Mouse (Mus musculus): ENCODE results near the gene Med20.

Gene Med20

DNA sequence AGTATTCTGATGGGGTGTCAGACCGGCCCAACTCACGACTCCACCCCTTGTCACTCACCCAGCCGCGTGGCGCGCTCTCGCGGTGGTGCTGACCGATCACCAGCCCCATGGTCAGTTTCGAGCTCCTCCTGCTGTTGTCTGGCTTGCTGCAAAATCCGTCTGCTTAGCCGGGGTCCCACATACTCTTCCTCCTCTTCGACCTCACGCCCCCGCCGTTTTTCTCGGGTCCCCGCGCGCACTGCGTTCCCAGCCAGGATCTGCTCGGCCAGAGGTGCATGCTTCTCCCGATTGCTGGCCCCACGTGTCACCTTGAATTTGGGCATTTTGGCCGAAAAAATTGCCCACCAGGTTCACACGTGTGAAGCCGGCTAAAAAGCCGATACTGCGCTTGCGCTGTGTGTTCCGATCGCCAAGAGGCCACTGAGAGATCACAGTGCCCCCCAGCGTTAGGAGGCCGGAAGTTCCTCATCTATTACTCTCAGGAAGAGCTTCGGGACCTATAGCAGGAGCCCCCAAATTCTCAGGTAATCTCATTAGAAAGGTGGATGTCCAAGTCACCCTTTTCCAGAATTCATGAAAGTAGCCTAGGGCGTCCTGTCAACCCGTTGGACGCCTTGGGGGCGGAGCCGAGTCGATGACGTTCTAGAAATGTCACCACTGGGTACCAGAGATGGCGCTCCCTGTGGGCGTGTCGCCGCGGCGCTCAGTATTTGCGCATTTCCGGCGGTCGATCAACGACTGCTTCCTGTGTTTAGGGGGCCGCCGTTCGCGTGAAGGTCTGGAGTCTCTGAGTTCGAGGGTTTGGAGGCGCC lies at the start of gene Med20, which contains the start of the genes Bysl and Gm20517:
Gene Med20, plus strand, starts transcription at position 734 of the 812 bp plus-strand sequence.
Gene Bysl, minus strand, starts transcription at position 644 of the 812 bp plus-strand sequence.
Gene Gm20517, plus strand, starts transcription at position 741 of the 812 bp plus-strand sequence.
- in situ Hi-C loops (cut with MboI; ENCODE audit: low sequenced_read_pairs), result no loop called here

DNA sequence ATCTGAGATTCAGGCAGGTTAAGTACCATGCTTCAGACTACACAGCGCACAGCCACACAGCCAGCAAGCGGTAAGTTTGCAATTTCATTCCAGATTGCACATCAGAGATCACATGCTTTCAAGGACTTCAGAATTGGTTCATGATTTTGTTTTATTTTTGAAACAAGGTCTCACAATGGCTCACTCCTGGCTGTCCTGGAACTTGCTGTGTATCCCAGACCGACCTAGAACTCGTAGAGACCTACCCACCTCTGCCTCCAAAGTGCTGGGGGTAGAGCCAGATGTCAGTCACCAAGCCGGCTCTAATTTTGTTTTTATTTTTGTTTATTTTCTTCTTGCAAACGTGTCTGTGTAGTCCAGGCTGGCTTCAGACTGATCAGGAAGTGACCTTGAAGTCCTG lies 48.5 kb upstream of the Med20 start:
- in situ Hi-C loops (cut with MboI; ENCODE audit: low sequenced_read_pairs), result no loop called here

DNA sequence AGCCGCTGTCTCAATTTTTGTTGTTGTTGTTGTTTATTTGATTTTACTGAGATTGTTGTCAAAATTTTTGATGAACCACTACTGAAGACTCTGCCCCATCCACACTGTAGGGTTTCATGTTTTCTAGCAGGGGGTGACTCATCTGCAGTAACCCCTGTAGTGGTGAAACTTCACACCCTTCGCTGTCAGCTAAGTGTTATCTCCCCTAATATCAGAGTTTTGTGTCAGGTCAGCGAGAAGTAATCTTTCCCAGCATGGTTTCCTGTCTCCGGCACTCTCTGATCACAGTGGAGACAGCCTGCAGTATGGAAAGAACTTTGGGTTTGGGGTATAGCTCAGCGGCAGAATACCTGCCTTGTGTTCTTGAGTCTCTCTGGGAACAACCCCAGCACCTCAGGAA lies 46.8 kb upstream of the Med20 start:
- in situ Hi-C loops (cut with MboI; ENCODE audit: low sequenced_read_pairs), result no loop called here

DNA sequence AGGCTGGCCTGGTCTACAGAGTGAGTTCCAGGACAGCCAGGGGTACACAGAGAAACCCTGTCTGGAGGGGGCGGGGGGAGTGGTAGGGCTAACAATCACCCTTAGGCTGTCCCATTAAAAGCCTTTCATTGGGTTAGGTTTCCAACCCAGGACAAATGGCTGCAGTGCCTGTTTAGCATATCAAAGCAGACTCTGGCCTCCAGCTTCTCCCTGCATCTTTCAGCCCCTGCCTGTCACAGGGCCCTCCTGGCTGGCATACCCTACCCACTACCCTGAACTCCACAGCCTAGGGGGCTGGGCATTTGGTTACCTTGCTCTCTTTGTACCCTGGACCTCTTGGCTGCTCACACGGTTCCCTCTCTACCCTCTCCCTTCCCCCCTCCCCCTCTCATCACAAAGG lies 45.2 kb upstream of the Med20 start:
- in situ Hi-C loops (cut with MboI; ENCODE audit: low sequenced_read_pairs), result no loop called here

DNA sequence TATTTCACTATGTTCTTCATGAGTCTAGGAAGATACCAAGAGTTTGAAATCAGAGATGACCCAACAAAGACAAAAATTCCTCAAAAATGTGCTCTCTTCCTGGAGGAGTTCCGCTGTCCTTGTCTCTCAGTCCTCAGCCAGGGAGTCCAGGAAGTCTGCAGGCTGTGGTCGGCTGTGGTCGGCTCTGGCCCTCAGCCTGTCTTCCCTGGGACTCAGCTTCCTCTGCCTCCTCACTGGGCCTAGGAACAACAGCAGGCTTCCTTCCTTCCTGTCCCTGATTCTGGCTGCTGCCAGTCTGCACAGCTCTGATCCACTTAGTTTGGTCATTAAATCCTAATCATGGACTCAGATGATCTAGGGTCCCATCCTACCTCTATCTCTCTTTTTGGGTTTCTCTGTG lies 44.1 kb upstream of the Med20 start:
- in situ Hi-C loops (cut with MboI; ENCODE audit: low sequenced_read_pairs), result no loop called here

DNA sequence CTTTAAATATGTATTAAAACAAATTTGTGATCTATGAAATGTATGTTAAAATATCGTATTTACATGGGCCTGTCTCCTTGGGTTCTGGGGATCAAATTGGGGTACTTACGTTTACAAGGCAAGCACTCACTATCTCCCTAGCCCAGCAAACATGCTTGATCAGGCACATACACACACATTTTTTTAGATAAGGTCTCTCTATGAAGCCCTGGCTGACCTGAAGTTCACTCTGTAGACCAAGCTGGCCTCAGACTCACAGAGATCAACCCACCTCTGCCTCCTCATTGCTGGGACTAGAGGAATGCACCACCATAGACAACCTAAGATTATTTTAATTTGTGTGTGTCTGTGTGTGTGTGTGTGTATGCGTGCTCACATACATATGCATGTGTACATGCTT lies 43.0 kb upstream of the Med20 start:
- in situ Hi-C loops (cut with MboI; ENCODE audit: low sequenced_read_pairs), result no loop called here

DNA sequence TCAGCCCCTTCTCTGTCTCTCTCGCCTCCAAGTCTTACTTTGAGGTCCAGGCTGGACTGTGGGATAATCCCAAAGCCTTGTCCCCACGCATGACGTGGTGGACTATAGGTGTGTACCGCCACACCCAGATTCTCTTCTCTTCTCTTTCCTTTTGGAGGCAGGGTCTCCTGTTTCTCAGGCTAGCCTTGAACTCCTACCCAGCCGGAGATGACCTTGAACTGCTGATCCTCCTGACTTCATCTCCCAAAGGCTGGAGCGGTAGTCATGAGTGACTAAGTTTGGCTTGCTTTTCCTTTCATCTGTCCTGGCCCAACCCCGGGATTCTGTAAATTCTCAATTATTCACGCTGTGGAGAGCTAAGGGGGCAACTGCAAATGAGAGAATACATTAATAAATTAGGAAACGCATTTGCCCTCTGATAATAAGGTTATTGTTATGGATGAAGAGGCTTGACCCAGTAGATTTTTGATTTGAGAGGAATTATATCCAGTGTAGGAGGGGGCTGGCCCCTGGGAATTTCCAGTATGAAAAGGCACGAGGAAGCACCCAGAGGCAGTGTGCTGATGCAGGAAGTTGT lies 42.3 kb upstream of the Med20 start:
- in situ Hi-C loops (cut with MboI; ENCODE audit: low sequenced_read_pairs), result no loop called here

DNA sequence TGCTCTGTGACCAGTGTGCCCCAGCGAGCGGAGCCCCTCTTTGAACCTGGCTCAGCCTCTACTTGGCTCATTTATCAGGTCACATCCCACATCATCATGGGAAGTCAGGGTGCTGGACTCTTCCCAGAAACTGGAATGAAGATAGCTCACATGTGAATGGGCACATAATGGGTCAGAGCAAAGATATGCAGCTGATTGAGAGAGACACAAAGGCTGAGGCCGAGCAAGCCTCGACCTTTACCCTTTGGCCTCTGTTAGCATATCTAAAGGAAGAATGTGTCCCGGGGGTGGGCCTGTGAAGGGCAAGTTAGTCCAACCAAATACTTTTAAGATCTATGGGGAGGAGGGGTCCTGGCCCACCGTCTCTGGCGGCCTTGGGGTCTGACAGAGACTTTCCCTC lies 39.8 kb upstream of the Med20 start:
- in situ Hi-C loops (cut with MboI; ENCODE audit: low sequenced_read_pairs), result no loop called here

DNA sequence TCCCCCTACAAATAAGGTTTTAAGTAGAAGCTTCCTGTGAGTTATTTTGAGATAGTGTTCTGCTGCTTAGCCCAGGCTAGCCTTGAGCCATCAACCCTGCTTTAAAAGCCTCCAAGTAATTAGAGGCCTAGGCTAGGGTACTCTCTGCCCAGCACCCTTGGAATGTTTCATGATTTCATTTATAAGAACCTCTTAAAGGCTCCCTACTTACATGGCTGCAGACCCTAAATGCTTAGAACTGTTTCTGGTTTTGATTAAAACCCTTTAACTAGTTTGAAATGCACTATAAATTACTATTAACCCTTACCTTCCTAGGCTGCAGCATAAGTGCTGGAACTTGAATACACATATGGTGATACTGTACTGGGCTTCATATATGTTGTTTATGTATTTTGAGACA lies 38.9 kb upstream of the Med20 start:
- in situ Hi-C loops (cut with MboI; ENCODE audit: low sequenced_read_pairs), result no loop called here

DNA sequence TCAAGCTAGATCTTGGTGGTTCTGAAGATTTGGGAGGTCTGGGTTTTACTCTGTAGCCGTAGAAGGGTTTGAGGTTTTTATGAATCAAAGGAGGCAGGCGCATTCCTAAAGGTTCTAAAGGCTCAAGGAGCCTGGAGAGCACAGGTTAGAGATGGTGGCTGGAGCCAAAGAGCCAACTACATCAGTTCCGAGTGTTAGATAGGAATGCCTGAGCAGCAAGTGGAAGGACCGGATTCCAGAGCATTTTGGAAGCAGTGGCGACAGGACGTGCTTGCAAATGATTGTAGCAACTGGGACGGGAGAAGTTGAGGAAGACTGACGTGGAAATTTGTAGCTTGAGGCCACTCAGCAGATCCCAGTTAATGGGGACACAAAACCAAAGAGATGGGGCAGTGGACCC lies 37.4 kb upstream of the Med20 start:
- in situ Hi-C loops (cut with MboI; ENCODE audit: low sequenced_read_pairs), result no loop called here

DNA sequence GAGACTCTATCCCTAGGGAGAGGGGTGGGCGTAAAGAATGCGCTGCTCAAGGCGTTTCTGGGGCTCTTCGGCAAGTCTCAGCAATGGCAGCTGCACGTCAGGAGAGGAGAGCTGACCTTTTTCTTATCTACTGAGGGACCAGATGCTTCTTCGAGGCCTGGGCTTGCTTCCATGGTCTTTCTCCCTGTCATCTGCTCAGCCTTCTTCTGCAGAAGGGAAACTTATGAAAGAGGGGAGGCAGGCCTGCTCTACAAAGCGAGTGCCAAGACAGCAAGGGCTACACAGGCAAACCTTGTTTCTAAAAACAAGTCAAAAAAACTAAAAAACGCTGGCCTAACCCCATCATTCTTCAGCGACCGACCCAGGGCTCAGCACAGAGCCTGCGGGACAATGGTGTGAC lies 36.6 kb upstream of the Med20 start:
- in situ Hi-C loops (cut with MboI; ENCODE audit: low sequenced_read_pairs), result no loop called here

DNA sequence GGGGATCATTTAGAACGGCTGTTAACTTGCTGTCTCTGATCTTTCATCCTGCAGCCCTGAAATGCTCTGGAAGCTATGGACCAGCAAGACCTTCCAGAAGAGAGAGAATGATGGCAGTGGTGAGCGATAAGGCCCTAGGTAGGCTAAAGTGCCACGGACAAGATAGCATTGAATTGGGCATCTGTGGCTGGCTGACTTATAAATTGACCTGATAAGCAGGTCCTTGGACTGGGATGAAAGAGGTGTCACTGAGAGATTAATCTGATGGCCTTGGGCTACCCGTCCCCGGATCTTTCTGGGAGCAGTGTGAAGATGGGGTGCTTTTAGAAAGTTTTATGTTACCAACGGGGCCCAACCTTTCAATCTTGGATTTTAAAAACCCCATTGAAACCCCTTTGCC lies 32.7 kb upstream of the Med20 start:
- in situ Hi-C loops (cut with MboI; ENCODE audit: low sequenced_read_pairs), result no loop called here

DNA sequence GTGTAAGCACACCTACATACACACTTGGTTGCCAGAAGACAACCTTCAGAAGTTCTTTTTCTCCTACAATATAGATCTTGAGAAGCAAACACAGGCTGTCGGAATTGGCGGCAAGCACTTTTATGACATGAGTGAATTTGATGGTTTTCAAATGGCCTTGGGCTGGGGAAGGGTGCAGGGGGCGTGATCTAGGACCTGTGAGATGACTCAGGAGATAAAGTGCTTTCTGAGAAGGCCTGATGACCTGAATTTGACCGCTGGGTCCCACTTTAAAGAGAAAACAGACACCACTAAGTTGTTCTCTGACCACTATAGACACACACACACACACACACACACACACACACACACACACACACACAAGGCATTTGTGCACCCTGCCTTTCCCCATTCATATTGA lies 30.4 kb upstream of the Med20 start:
- in situ Hi-C loops (cut with MboI; ENCODE audit: low sequenced_read_pairs), result no loop called here

DNA sequence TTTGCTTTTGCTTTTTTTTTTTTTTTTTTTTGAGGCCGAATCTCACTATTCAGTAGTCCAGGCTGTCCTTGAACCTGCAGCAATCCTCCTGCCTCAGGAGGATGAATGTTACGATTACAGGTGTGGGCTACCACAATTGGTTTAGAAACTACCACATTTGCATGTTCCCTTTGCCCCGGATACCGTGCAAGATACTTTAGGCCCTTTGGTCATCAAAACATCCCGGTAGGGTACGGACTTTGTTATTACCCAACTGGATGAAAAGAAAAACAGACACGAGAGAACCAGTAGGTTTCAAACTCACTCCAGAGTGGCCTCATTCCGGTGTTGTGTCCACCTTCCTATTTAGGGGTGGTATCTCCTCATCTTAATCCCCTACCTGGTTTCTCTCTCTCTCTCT lies 22.9 kb upstream of the Med20 start:
- in situ Hi-C loops (cut with MboI; ENCODE audit: low sequenced_read_pairs), result no loop called here

DNA sequence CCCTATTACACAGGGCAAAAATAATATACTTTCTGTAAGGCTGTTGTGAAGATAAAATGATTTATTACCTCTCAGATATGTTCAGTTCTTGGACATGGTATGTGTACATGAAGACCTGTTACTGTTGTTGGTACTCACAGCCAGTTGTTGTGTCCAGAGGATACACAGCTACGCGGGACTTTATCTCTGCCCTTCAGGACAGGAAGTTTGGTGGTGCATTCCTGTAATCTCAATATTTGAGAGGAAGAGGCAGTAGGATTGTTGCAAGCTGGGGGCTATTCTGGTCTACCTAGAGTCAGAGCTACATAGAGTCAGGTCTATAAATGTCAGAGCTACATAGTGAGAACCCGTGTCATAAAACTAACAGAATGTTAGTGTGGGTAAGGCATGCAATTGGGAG lies 20.3 kb upstream of the Med20 start:
- in situ Hi-C loops (cut with MboI; ENCODE audit: low sequenced_read_pairs), result no loop called here

DNA sequence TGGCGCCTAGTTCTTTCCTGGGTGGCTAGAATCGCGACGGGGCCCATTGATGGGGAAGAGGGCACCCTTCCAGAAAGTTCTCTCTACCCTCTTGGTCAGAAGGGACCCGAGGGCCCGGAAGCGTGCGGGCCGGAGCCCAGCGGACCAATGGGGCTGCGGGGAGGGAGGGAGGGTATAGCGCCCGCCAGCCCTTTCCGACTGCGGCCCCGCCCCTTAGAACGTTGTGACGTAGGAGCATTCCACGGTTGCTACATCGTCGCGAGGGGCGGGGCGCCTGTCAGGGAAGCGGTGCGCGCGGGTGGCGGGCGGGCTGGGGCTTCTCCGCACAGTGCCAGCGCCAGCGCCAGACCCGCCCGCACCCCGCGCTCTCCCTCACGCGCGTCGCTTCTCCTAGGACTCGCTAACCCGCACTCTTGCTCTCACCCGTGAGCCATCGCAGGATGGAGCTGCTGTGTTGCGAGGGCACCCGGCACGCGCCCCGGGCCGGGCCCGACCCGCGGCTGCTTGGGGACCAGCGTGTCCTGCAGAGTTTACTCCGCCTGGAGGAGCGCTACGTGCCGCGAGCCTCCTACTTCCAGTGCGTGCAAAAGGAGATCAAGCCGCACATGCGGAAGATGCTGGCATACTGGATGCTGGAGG lies 18.0 kb upstream of the Med20 start:
- in situ Hi-C loops (cut with MboI; ENCODE audit: low sequenced_read_pairs), result no loop called here

DNA sequence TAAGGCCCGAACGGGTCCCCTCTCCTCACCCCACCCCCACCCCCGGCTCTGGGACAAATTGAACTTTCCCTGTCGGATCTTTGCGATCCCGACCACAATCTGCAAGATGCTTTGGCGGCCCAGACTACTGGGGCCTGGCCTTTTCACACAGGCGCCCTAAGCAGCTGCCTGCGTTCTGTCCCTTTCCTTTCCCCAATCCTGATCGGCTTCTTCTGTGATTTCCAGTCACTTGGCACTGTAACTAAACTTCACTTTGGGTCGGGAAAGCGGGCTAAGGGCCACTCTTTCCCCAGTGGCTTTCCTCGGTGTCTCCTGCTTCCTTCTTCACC lies 17.6 kb upstream of the Med20 start:
- in situ Hi-C loops (cut with MboI; ENCODE audit: low sequenced_read_pairs), result no loop called here

DNA sequence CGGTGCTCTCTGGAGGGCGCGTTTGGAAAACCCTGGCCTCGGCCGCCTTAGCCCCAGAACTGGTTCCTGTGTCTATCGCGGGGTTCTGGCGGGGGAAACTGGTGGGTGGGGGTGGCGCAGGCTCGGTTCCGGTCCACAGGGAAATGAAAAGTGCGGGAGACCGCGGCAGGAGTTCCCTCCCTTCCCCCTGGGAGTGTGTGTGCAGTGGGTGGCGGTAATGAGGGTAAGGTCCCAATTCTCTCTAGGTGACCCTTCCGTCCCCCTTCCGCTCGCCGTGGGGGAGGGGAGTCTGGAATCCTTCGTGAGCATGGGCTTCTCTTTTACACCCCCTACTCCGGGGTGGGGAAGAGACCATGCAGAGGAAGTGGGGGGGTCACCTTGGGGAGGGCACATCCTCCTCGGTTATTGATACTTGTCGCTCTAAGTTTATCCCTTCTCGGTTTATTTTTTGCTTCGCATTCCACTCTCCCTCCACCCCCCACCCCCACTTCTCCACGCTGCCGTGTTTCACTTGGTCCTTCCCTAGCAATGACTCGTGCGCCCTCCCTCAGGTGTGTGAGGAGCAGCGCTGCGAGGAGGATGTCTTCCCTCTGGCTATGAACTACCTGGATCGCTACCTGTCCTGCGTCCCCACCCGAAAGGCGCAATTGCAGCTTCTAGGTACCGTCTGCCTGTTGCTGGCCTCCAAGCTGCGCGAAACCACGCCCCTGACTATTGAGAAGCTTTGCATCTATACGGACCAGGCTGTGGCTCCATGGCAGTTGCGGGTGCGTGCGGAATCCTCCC lies 17.0 kb upstream of the Med20 start:
- in situ Hi-C loops (cut with MboI; ENCODE audit: low sequenced_read_pairs), result no loop called here

DNA sequence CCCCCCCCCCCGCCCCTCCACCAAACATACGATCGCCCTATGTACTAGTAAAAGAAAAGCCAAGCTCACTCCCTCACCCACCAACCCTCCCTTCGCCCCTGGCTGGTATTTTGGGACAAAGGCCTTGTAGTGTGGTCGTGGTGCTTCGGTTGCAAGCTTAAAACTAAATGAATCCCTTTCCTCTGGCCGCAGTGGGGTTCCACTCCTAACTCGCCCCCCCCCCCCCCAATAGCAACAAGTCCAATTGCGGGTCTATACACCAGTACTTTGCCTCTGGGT lies 16.5 kb upstream of the Med20 start:
- in situ Hi-C loops (cut with MboI; ENCODE audit: low sequenced_read_pairs), result no loop called here

DNA sequence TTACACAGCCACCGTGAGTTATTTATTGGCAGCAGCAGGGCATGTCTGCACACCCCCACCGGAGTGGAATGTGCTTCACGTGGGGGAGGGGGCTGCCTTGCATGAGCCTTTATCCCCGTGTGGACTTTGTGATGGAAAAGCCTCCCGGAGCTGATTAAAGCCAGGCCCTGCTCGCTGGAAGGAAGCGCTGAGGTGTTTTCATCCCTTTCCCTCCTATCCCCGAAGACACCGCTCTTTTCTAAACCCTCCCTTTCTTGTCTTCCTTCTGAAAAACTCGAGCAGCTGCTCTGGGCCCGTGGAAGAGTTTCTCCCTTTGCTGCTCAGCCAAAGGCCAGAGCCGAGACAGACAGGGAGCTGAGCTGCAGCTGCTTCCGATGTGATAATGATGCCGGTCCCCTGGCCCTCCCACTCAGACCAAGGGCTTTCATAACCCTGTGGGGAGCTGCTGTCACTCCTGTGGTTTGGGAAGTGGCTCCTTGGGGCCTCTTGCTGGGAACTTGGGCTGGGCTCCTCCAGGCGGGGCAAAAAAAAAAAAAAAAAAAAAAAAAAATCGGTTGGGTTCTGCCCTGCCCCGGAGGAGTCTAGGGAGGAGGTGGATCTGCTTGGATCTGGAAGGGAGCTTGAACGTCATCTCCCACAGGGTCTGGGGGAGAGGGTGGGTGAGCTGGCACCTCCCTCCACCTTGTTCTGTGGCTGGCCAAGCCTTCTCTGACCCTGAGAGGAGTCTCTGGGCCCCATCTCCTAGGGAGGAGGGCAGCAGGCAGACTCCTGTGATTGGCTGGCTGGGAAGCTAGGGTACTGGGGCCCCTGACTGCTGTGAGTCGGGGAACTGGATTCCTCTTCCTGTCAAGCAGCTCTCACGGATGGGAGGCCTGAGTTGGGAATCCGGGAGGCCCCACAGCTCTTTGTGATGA lies 15.9 kb upstream of the Med20 start:
- in situ Hi-C loops (cut with MboI; ENCODE audit: low sequenced_read_pairs), result no loop called here
